Mouse (Mus musculus): ENCODE results near the gene Grk2. TPM values are rescaled to one million over a fixed set of nuclear protein-coding genes. Genes with fewer than 3 reads are reported as not detected.

The Grk2 gene
- total and polyA plus RNA-seq, 2 experiments from 2014 or later: 7.8 to 50.4 TPM

DNA sequence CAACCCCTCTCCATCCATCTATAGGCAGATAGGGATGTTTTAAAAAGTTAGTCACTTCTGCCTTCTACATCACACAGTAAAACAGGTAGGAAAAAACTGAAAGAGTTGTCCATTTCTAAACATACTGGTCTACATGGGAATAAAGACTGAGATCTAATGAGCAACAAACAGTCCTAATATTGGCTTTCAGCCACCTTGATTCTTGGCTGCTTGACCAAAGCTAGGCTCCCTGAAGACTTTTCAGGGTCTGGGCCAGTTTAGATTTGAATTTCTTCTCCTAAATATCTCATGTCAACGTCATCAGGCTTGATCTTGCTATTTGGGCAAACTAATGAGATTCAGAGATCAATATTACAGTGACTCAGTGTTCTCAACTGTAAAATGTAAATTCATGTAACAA is 20.9 kb upstream of the Grk2 start:
- 69% methylated on average over 1 of the region's 1 CpGs for WGBS
- Histone ChIP-seq H3K4me3 (ENCODE audit: low read depth, low read length) (no peak overlapping the region), H3K4me1 (ENCODE audit: control insufficient read depth, insufficient read depth) (peaks cover 3% of the 10 kb centered on the region; the same call in 1 of the 2 replicates), H3K36me3 (replicated peaks; ENCODE audit: control insufficient read depth, insufficient read depth, low read length) (peaks cover 87% of the 10 kb centered on the region), H3K27ac (ENCODE audit: low read depth) (no peak overlapping the region), H3K9ac (replicated peaks; ENCODE audit: low read depth, low read length) (no peak overlapping the region), H3K27me3 (ENCODE audit: control insufficient read depth, insufficient read depth, low read length) (no peaks in the 10 kb centered on the region), H3K9me3 (replicated peaks; ENCODE audit: control insufficient read depth, low read length) (no peaks in the 10 kb centered on the region), H3K4me2 (ENCODE audit: low read depth, low read length) (no peak overlapping the region)
- no peak for DNase-seq (ENCODE audit: low spot score)
- no peak for ATAC-seq (ENCODE audit: insufficient read depth, low read depth)
- TF ChIP-seq CTCF (IDR thresholded peaks at IDR 0.05; ENCODE audit: low read depth) (no peak), EP300 (IDR thresholded peaks at IDR 0.05; ENCODE audit: low read depth) (no peak)

DNA sequence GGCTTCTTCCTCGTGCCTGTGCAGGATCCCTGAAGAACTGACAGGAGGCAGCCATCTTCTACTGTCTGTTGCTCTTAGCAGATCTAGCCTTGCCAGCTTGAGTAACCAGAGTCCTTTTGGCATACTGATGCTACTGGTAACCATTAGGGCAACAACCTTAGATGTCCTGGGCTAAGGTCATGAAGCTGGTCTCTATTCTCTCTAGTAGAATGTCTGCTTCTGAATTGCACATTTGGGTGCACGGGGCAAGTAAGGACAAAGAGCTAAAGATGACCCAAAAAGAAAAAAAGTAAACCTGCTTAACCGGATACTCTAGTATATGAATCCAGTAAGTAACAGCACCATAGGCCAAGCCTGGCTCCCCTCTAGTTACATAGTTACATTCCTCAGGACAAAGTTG is 20.1 kb upstream of the Grk2 start:
- H3K27ac ChIP-seq (ENCODE audit: low read depth): no peak overlapping the region
- no peak overlapping the region for H3K9ac ChIP-seq (replicated peaks; ENCODE audit: low read depth, low read length)
- no peaks in the 10 kb centered on the region for H3K27me3 ChIP-seq (ENCODE audit: control insufficient read depth, insufficient read depth, low read length)
- H3K36me3 ChIP-seq (replicated peaks; ENCODE audit: control insufficient read depth, insufficient read depth, low read length): peaks cover 91% of the 10 kb centered on the region
- TF ChIP-seq EP300 (IDR thresholded peaks at IDR 0.05; ENCODE audit: low read depth) (no peak), CTCF (IDR thresholded peaks at IDR 0.05; ENCODE audit: low read depth) (no peak)
- DNase-seq (ENCODE audit: low spot score) (no peak), ATAC-seq (ENCODE audit: insufficient read depth, low read depth) (no peak)
- no peak overlapping the region for H3K4me3 ChIP-seq (ENCODE audit: low read depth, low read length)
- no peaks in the 10 kb centered on the region for H3K4me1 ChIP-seq (ENCODE audit: control insufficient read depth, insufficient read depth)
- no peaks in the 10 kb centered on the region for H3K9me3 ChIP-seq (replicated peaks; ENCODE audit: control insufficient read depth, low read length)
- 74% methylated on average over 3 of the region's 3 CpGs for WGBS
- no peak overlapping the region for H3K4me2 ChIP-seq (ENCODE audit: low read depth, low read length)

DNA sequence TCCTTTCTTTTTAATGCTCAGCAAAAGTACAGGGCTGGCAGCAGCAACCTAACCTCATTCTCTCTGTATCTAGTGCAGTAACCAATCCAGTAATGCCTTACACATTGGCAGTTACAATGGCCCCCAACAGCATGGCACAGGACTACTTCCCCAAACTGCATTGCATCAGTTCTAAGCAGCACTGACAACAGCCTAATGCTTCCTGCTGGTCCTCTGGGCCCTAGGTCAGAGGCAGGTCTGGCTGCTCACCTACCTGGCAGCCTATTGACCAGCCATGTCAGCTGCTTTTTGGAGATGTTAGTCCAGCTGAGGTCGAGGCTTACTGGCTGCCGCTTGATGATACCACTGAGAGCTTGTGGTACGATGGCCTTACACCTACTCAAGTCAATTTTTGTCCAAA is 16.1 kb upstream of the Grk2 start:
- Histone ChIP-seq H3K27ac (ENCODE audit: low read depth) (no peak overlapping the region), H3K9me3 (replicated peaks; ENCODE audit: control insufficient read depth, low read length) (no peaks in the 10 kb centered on the region), H3K27me3 (ENCODE audit: control insufficient read depth, insufficient read depth, low read length) (no peaks in the 10 kb centered on the region), H3K4me3 (ENCODE audit: low read depth, low read length) (no peak overlapping the region), H3K4me1 (ENCODE audit: control insufficient read depth, insufficient read depth) (no peaks in the 10 kb centered on the region), H3K4me2 (ENCODE audit: low read depth, low read length) (no peak overlapping the region), H3K9ac (replicated peaks; ENCODE audit: low read depth, low read length) (no peak overlapping the region), H3K36me3 (replicated peaks; ENCODE audit: control insufficient read depth, insufficient read depth, low read length) (peaks cover 98% of the 10 kb centered on the region)
- DNase-seq (ENCODE audit: low spot score) (no peak), ATAC-seq (ENCODE audit: insufficient read depth, low read depth) (no peak)
- 93% methylated on average over 3 of the region's 3 CpGs for WGBS
- no peak for TF ChIP-seq EP300 (IDR thresholded peaks at IDR 0.05; ENCODE audit: low read depth)
- TF ChIP-seq CTCF (IDR thresholded peaks at IDR 0.05; ENCODE audit: low read depth): no peak

DNA sequence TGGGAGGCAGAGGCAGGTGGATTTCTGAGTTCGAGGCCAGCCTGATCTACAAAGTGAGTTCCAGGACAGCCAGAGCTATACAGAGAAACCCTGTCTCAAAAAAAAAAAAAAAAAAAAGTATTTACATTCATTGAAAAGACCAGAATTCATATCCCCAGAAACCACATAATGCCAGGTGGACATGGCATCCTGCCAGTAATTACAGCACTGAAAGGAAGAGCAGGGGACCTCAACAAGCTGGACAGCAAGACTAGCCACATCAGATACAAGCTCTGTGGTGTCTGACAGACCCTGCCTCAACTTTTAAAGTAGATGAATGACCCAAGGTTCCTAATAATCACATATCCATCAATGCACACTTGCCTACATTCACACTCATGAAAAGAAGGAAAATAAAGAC is 15.6 kb upstream of the Grk2 start:
- Histone ChIP-seq H3K9me3 (replicated peaks; ENCODE audit: control insufficient read depth, low read length) (no peaks in the 10 kb centered on the region), H3K4me1 (ENCODE audit: control insufficient read depth, insufficient read depth) (no peaks in the 10 kb centered on the region), H3K9ac (replicated peaks; ENCODE audit: low read depth, low read length) (no peak overlapping the region), H3K36me3 (replicated peaks; ENCODE audit: control insufficient read depth, insufficient read depth, low read length) (peaks cover 98% of the 10 kb centered on the region), H3K4me2 (ENCODE audit: low read depth, low read length) (no peak overlapping the region), H3K4me3 (ENCODE audit: low read depth, low read length) (no peak overlapping the region), H3K27ac (ENCODE audit: low read depth) (no peak overlapping the region), H3K27me3 (ENCODE audit: control insufficient read depth, insufficient read depth, low read length) (no peaks in the 10 kb centered on the region)
- whole genome bisulfite sequencing: 90% methylated on average over 1 of the region's 1 CpGs
- DNase-seq (ENCODE audit: low spot score) (no peak), ATAC-seq (ENCODE audit: insufficient read depth, low read depth) (no peak)
- TF ChIP-seq CTCF (IDR thresholded peaks at IDR 0.05; ENCODE audit: low read depth) (no peak), EP300 (IDR thresholded peaks at IDR 0.05; ENCODE audit: low read depth) (no peak)

DNA sequence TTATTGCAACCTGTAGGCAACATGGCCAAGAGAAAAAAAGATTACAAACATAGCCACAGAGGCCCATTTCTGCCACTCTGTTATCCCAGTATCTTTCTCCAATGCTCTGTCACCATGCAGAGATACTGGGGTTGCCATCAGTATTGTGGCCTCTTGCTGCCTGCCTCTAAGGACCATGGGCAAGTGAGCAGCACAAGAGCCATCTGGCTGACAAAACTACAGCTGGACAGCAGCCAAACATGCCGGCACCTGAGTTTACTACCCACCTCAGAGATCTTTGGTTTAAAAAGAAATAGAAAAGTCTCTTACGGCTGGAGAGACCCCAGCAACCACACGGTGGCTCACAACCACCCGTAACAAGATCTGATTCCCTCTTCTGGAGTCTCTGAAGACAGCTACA is 13.2 kb upstream of the Grk2 start:
- Histone ChIP-seq H3K9me3 (replicated peaks; ENCODE audit: control insufficient read depth, low read length) (no peaks in the 10 kb centered on the region), H3K27ac (ENCODE audit: low read depth) (no peak overlapping the region), H3K4me2 (ENCODE audit: low read depth, low read length) (no peak overlapping the region), H3K27me3 (ENCODE audit: control insufficient read depth, insufficient read depth, low read length) (no peaks in the 10 kb centered on the region), H3K4me3 (ENCODE audit: low read depth, low read length) (no peak overlapping the region), H3K9ac (replicated peaks; ENCODE audit: low read depth, low read length) (no peak overlapping the region), H3K4me1 (ENCODE audit: control insufficient read depth, insufficient read depth) (peaks cover 8% of the 10 kb centered on the region; the same call in 1 of the 2 replicates), H3K36me3 (replicated peaks; ENCODE audit: control insufficient read depth, insufficient read depth, low read length) (peaks cover 76% of the 10 kb centered on the region)
- DNase-seq (ENCODE audit: low spot score) (no peak), ATAC-seq (ENCODE audit: insufficient read depth, low read depth) (no peak)
- 66% methylated on average over 4 of the region's 4 CpGs for WGBS
- TF ChIP-seq EP300 (IDR thresholded peaks at IDR 0.05; ENCODE audit: low read depth) (no peak), CTCF (IDR thresholded peaks at IDR 0.05; ENCODE audit: low read depth) (no peak)

DNA sequence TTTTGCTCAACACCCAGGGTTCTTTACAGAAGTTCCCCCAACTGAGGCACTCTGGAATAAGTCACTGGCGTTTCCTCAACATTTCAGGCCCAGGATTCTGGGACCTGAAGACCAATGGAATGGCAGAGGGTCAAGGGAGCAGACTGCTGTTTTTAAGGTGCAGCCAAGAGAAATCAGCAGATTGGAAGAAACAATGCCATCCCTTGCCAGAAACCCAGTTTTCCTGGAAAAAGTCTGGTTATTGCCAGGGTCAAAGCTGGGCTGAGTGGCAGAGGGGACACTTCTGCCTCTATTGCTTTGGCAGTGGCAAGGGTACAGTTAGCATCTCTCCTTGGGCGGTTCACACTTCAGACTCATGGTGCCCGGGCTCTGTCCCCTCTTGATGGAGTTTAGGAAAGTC is 11.2 kb upstream of the Grk2 start:
- H3K4me1 ChIP-seq (ENCODE audit: control insufficient read depth, insufficient read depth): peaks cover 8% of the 10 kb centered on the region; the same call in 1 of the 2 replicates
- H3K27me3 ChIP-seq (ENCODE audit: control insufficient read depth, insufficient read depth, low read length): no peaks in the 10 kb centered on the region
- H3K4me3 ChIP-seq (ENCODE audit: low read depth, low read length): no peak overlapping the region
- no peak overlapping the region for H3K9ac ChIP-seq (replicated peaks; ENCODE audit: low read depth, low read length)
- ATAC-seq (ENCODE audit: insufficient read depth, low read depth) (no peak), DNase-seq (ENCODE audit: low spot score) (no peak)
- 80% methylated on average over 3 of the region's 3 CpGs for WGBS
- peaks cover 62% of the 10 kb centered on the region for H3K36me3 ChIP-seq (replicated peaks; ENCODE audit: control insufficient read depth, insufficient read depth, low read length)
- no peak overlapping the region for H3K4me2 ChIP-seq (ENCODE audit: low read depth, low read length)
- no peak overlapping the region for H3K27ac ChIP-seq (ENCODE audit: low read depth)
- H3K9me3 ChIP-seq (replicated peaks; ENCODE audit: control insufficient read depth, low read length): no peaks in the 10 kb centered on the region
- no peak for TF ChIP-seq EP300 (IDR thresholded peaks at IDR 0.05; ENCODE audit: low read depth)
- TF ChIP-seq CTCF (IDR thresholded peaks at IDR 0.05; ENCODE audit: low read depth): no peak

Measured in heart, postnatal 0 days (tissue).